Mouse (Mus musculus): ENCODE data around the gene Olfr522.

Olfr522 gene

GRCm38 (mm10) chr7:140164664-140165063, at the start of gene Olfr522:
Gene Olfr522, minus strand, starts transcription at chr7:140164764.
- no peak for DNase-seq

GRCm38 (mm10) chr7:140213841-140214240, 49.3 kb upstream of the Olfr522 start:
- no peak for DNase-seq

GRCm38 (mm10) chr7:140208677-140209076, 44.1 kb upstream of the Olfr522 start:
- DNase-seq = no peak

- DNase-seq = no peak
Measured at GRCm38 (mm10) chr7:140208153-140208552, 43.6 kb upstream of the Olfr522 start.

- no peak for DNase-seq
Measured at GRCm38 (mm10) chr7:140206904-140207303, 42.3 kb upstream of the Olfr522 start.

- no peak for DNase-seq
Measured at GRCm38 (mm10) chr7:140205864-140206263, 41.3 kb upstream of the Olfr522 start, which contains the start of gene Olfr524. Gene Olfr524, minus strand, starts transcription at chr7:140205964.

- no peak for DNase-seq
Measured at GRCm38 (mm10) chr7:140201090-140201489, 36.5 kb upstream of the Olfr522 start.

GRCm38 (mm10) chr7:140196002-140196401, 31.4 kb upstream of the Olfr522 start:
- DNase-seq = no peak

GRCm38 (mm10) chr7:140194031-140194430, 29.5 kb upstream of the Olfr522 start:
- no peak for DNase-seq

GRCm38 (mm10) chr7:140192851-140193250, 28.3 kb upstream of the Olfr522 start:
- no peak for DNase-seq

GRCm38 (mm10) chr7:140192445-140192844, 27.9 kb upstream of the Olfr522 start:
- no peak for DNase-seq

- no peak for DNase-seq
Measured at GRCm38 (mm10) chr7:140190435-140190834, 25.9 kb upstream of the Olfr522 start.

GRCm38 (mm10) chr7:140188391-140189328, 24.1 kb upstream of the Olfr522 start:
- no peak for DNase-seq

GRCm38 (mm10) chr7:140187721-140188390, 23.3 kb upstream of the Olfr522 start:
- DNase-seq = no peak

- DNase-seq = no peak
Measured at GRCm38 (mm10) chr7:140186646-140187620, 22.4 kb upstream of the Olfr522 start.

- DNase-seq = no peak
Measured at GRCm38 (mm10) chr7:140184206-140184605, 19.6 kb upstream of the Olfr522 start.

GRCm38 (mm10) chr7:140180692-140181091, 16.1 kb upstream of the Olfr522 start:
- no peak for DNase-seq

- DNase-seq = no peak
Measured at GRCm38 (mm10) chr7:140179176-140179575, 14.6 kb upstream of the Olfr522 start.

- DNase-seq = no peak
Measured at GRCm38 (mm10) chr7:140172936-140173335, 8.4 kb upstream of the Olfr522 start, which contains the start of gene Olfr523. Gene Olfr523, plus strand, starts transcription at chr7:140173217.

- no peak for DNase-seq
Measured at GRCm38 (mm10) chr7:140170863-140171262, 6.3 kb upstream of the Olfr522 start.

- DNase-seq = no peak
Measured at GRCm38 (mm10) chr7:140169386-140169785, 4.8 kb upstream of the Olfr522 start.

- DNase-seq = no peak
Measured at GRCm38 (mm10) chr7:140167950-140168349, 3.4 kb upstream of the Olfr522 start.
